Mouse (Mus musculus): ENCODE data around the gene Smox.

Gene Smox

GRCm38 (mm10) chr2:131514055-131514621 lies 22.8 kb downstream of the Smox start:
- DNase-seq (ENCODE audit: low spot score) = no peak

- DNase-seq (ENCODE audit: low spot score) = no peak
Measured at GRCm38 (mm10) chr2:131517550-131517949, 26.3 kb downstream of the Smox start.

- DNase-seq (ENCODE audit: low spot score) = no peak
Measured at GRCm38 (mm10) chr2:131518790-131519189, 27.5 kb downstream of the Smox start.

GRCm38 (mm10) chr2:131520743-131521142 lies 29.4 kb downstream of the Smox start:
- no peak for DNase-seq (ENCODE audit: low spot score)

- no peak for DNase-seq (ENCODE audit: low spot score)
Measured at GRCm38 (mm10) chr2:131527061-131527460, 35.8 kb downstream of the Smox start.

GRCm38 (mm10) chr2:131529898-131530622 lies 38.8 kb downstream of the Smox start:
- peak; percentile 59 for DNase-seq (ENCODE audit: low spot score)

- peak; percentile 33 for DNase-seq (ENCODE audit: low spot score)
Measured at GRCm38 (mm10) chr2:131530623-131531008, 39.3 kb downstream of the Smox start.

- DNase-seq (ENCODE audit: low spot score) = no peak
Measured at GRCm38 (mm10) chr2:131531271-131531670, 40.0 kb downstream of the Smox start.

- no peak for DNase-seq (ENCODE audit: low spot score)
Measured at GRCm38 (mm10) chr2:131535168-131535567, 43.9 kb downstream of the Smox start.

GRCm38 (mm10) chr2:131538341-131538740 lies 47.0 kb downstream of the Smox start:
- DNase-seq (ENCODE audit: low spot score) = no peak

GRCm38 (mm10) chr2:131539780-131540179 lies 48.5 kb downstream of the Smox start:
- DNase-seq (ENCODE audit: low spot score) = no peak

GRCm38 (mm10) chr2:131541686-131542085 lies 50.4 kb downstream of the Smox start:
- no peak for DNase-seq (ENCODE audit: low spot score)

- no peak for DNase-seq (ENCODE audit: low spot score)
Measured at GRCm38 (mm10) chr2:131542531-131542930, 51.2 kb downstream of the Smox start.

- DNase-seq (ENCODE audit: low spot score) = peak; percentile 59
Measured at GRCm38 (mm10) chr2:131545386-131546307, 54.4 kb downstream of the Smox start.

- DNase-seq (ENCODE audit: low spot score) = no peak
Measured at GRCm38 (mm10) chr2:131546308-131546700, 55.0 kb downstream of the Smox start.

GRCm38 (mm10) chr2:131546745-131547408 lies 55.6 kb downstream of the Smox start:
- DNase-seq (ENCODE audit: low spot score) = no peak

- DNase-seq (ENCODE audit: low spot score) = no peak
Measured at GRCm38 (mm10) chr2:131548330-131548729, 57.0 kb downstream of the Smox start.

- DNase-seq (ENCODE audit: low spot score) = no peak
Measured at GRCm38 (mm10) chr2:131549090-131549489, 57.8 kb downstream of the Smox start.

- no peak for DNase-seq (ENCODE audit: low spot score)
Measured at GRCm38 (mm10) chr2:131550474-131550873, 59.2 kb downstream of the Smox start.

- no peak for DNase-seq (ENCODE audit: low spot score)
Measured at GRCm38 (mm10) chr2:131550906-131551305, 59.6 kb downstream of the Smox start.

GRCm38 (mm10) chr2:131551701-131552620 lies 60.7 kb downstream of the Smox start:
- DNase-seq (ENCODE audit: low spot score) = no peak

Data from yolk sac, embryonic 10.5 days (tissue).